Mouse (Mus musculus) kidney, embryonic 14.5 days (tissue): ENCODE measurements around the gene Smpd3. TPM values are rescaled to one million over a fixed set of nuclear protein-coding genes. Genes with fewer than 3 reads are reported as not detected.
"Not testable (repeated sequence)": the region's sequence is repeated elsewhere in the genome, so short reads cannot be mapped to it uniquely, and the experiment has no call there.

Experiments used
- ATAC-seq: fragments of 200-750 bp; cut with Nextera tagmentation; 2 replicates; pipeline ENCODE4 v1.8.0; 2017; ENCODE audit warnings: moderate number of reproducible peaks, mild to moderate bottlenecking, moderate TSS enrichment, moderate library complexity; ENCODE audit not compliant: low FRiP score, low TSS enrichment
- H3K27ac ChIP-seq: fragments of 300-500 bp; sonication (generic); 2 replicates; pipeline ENCODE4 v1.5.1; 2014; ENCODE audit warnings: low read depth, mild to moderate bottlenecking, low read length, moderate library complexity, mixed read lengths
- H3K27me3 ChIP-seq: fragments of 300-500 bp; sonication (generic); 2 replicates; pipeline ENCODE4 v1.6.1; 2014; ENCODE audit warnings: mild to moderate bottlenecking, low read length; ENCODE audit not compliant: control insufficient read depth, insufficient read depth
- H3K36me3 ChIP-seq: fragments of 300-500 bp; sonication (generic); 2 replicates; pipeline ENCODE4 v1.6.1; 2014; ENCODE audit warnings: low read length, mixed read lengths; ENCODE audit not compliant: control insufficient read depth, insufficient read depth
- H3K4me1 ChIP-seq: fragments of 300-500 bp; sonication (generic); 2 replicates; pipeline ENCODE4 v1.6.1; 2014; ENCODE audit warnings: low read length, mixed read lengths; ENCODE audit not compliant: control insufficient read depth, insufficient read depth
- H3K4me2 ChIP-seq: fragments of 300-500 bp; sonication (generic); replicated peaks from 2 replicates; pipeline ENCODE4 v1.6.1; 2014; ENCODE audit warnings: low read depth, mild to moderate bottlenecking, low read length
- H3K4me3 ChIP-seq: fragments of 300-500 bp; sonication (generic); 2 replicates; pipeline ENCODE4 v1.5.1; 2014; ENCODE audit warnings: mild to moderate bottlenecking, low read length
- H3K9ac ChIP-seq: fragments of 300-500 bp; sonication (generic); 2 replicates; pipeline ENCODE4 v1.6.1; 2014; ENCODE audit warnings: low read depth, mild to moderate bottlenecking, low read length, moderate library complexity
- H3K9me3 ChIP-seq: fragments of 300-500 bp; sonication (generic); 2 replicates; pipeline ENCODE4 v1.6.1; 2016; ENCODE audit warnings: low read length; ENCODE audit not compliant: control insufficient read depth
- WGBS: fragments of 180-500 bp; shearing (Covaris S2); extraction: QIAGEN DNeasy Blood & Tissue Kit; methylation state at CpG from one replicate; pipeline ENCODE4 v1.1.7; 2014; 5-methylcytosine and 5-hydroxymethylcytosine counted together
- polyA plus RNA-seq: library from polyadenylated mRNA; unstranded; fragments of >200 nt; fragmentation: Nextera tagmentation; extraction: Ambion mirVana; gene quantifications from 2 replicates; pipeline ENCODE4 v1.2.1, GENCODE M21; 2014

Smpd3 gene
- polyA plus RNA-seq, 1 experiment from 2014 or later = 0.12 TPM

- 81% methylated on average over 10 of the region's 10 CpGs for WGBS
- no peaks in the 10 kb centered on the region for H3K4me1 ChIP-seq
- ATAC-seq = no peak
- no peak overlapping the region for H3K9ac ChIP-seq
- no peak overlapping the region for H3K4me2 ChIP-seq
- H3K9me3 ChIP-seq = no peaks in the 10 kb centered on the region
- no peak overlapping the region for H3K4me3 ChIP-seq
- no peaks in the 10 kb centered on the region for H3K36me3 ChIP-seq
- H3K27ac ChIP-seq = no peak overlapping the region
- peaks cover 3% of the 10 kb centered on the region; the same call in 1 of the 2 replicates for H3K27me3 ChIP-seq
Measured at GRCm38 (mm10) chr8:106316506-106316905, 21.3 kb downstream of the Smpd3 start.

GRCm38 (mm10) chr8:106315402-106316187, 22.2 kb downstream of the Smpd3 start:
- H3K27me3 ChIP-seq = peaks cover 3% of the 10 kb centered on the region; the same call in 1 of the 2 replicates
- no peak overlapping the region for H3K9ac ChIP-seq
- 85% methylated on average over 6 of the region's 6 CpGs for WGBS
- H3K36me3 ChIP-seq = no peaks in the 10 kb centered on the region
- no peak overlapping the region for H3K27ac ChIP-seq
- no peak overlapping the region for H3K4me3 ChIP-seq
- ATAC-seq = no peak
- H3K4me1 ChIP-seq = no peaks in the 10 kb centered on the region
- no peak overlapping the region for H3K4me2 ChIP-seq
- no peaks in the 10 kb centered on the region for H3K9me3 ChIP-seq

- Histone ChIP-seq H3K4me2 (no peak overlapping the region), H3K27me3 (peaks cover 3% of the 10 kb centered on the region; the same call in 1 of the 2 replicates), H3K4me1 (no peaks in the 10 kb centered on the region), H3K27ac (no peak overlapping the region), H3K9me3 (no peaks in the 10 kb centered on the region), H3K9ac (no peak overlapping the region), H3K36me3 (no peaks in the 10 kb centered on the region), H3K4me3 (no peak overlapping the region)
- WGBS = 54% methylated on average over 2 of the region's 2 CpGs
- no peak for ATAC-seq
Measured at GRCm38 (mm10) chr8:106313799-106314198, 24.0 kb downstream of the Smpd3 start.

DNA sequence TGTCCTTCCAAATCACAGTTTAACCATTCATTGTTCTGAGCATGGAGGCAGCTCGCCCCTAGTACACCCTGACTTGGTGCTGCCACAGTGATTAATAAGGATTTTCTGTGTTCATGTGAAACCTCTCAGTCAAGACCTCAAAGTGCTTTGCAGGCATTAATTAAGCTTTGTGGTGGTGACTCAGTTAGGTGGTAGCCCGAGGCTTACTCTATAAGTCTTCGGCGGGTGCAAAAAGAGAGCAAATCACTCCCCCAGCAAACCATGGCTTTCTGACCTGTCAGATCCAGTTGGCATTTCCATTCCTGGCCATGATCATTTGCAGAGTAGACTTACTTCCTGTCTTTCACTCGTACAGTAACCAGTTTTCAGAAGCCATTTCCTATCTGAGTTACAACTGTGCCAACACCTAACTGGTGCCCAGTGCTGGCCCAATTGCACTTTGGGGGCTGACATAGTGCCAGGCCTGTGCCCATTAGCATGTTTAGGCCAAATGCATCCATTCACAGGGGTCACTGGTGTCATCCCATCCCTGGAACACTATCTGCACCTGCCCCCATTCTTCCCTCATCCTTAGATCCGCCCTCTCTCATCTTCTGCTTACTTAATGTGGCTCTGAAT, 24.6 kb downstream of the Smpd3 start:
- H3K27me3 ChIP-seq = no peaks in the 10 kb centered on the region
- no peak overlapping the region for H3K4me3 ChIP-seq
- no peaks in the 10 kb centered on the region for H3K36me3 ChIP-seq
- H3K4me2 ChIP-seq = no peak overlapping the region
- 89% methylated on average over 6 of the region's 6 CpGs for WGBS
- ATAC-seq = no peak
- H3K9me3 ChIP-seq = no peaks in the 10 kb centered on the region
- no peak overlapping the region for H3K27ac ChIP-seq
- no peaks in the 10 kb centered on the region for H3K4me1 ChIP-seq
- H3K9ac ChIP-seq = no peak overlapping the region

- ATAC-seq = no peak
Measured at GRCm38 (mm10) chr8:106311967-106312366, 25.8 kb downstream of the Smpd3 start.

DNA sequence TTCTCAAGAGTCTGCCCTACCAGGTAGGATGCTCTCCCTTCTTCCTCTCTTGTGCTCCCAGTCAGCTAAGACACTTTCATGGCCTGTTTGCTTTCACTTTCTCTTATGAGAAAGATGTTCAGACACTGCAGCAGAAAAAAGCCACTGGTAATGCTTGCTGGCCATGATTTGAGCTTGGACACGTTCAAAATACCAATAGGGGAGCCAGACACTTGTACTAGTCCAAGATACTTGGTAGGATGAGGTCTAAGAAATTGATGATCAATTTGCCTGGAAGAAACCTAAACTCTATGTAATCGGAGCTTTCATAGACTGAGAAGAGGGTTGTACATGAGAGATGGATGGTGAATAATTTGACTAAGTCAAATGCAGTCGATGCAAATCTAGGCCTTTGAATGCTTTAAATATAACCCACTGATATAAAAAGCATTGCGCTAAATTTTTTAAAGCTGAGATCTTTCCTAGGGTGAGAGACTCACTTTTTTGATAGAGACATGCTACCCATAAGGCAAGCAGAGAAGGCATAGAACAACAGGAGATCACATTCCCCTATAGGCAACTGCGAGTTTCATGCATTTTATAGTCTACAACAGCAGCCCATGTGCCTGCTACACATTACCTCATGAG, 27.6 kb downstream of the Smpd3 start:
- H3K4me1 ChIP-seq = no peaks in the 10 kb centered on the region
- no peak overlapping the region for H3K4me3 ChIP-seq
- no peak overlapping the region for H3K4me2 ChIP-seq
- 81% methylated on average over 5 of the region's 5 CpGs for WGBS
- H3K9ac ChIP-seq = no peak overlapping the region
- ATAC-seq = no peak
- H3K36me3 ChIP-seq = no peaks in the 10 kb centered on the region
- H3K27me3 ChIP-seq = no peaks in the 10 kb centered on the region
- H3K9me3 ChIP-seq = no peaks in the 10 kb centered on the region
- no peak overlapping the region for H3K27ac ChIP-seq

More at GRCm38 (mm10) chr8:106311967-106312366, 25.8 kb downstream of the Smpd3 start:
- Histone ChIP-seq H3K27ac (no peak overlapping the region), H3K4me1 (no peaks in the 10 kb centered on the region), H3K4me2 (no peak overlapping the region), H3K9ac (no peak overlapping the region), H3K4me3 (no peak overlapping the region), H3K27me3 (no peaks in the 10 kb centered on the region), H3K9me3 (no peaks in the 10 kb centered on the region), H3K36me3 (no peaks in the 10 kb centered on the region)
- WGBS = 100% methylated on average over 1 of the region's 1 CpGs

GRCm38 (mm10) chr8:106308082-106308786, 29.6 kb downstream of the Smpd3 start:
- H3K27me3 ChIP-seq, H3K27ac ChIP-seq, H3K4me3 ChIP-seq, H3K9ac ChIP-seq, H3K4me1 ChIP-seq, H3K9me3 ChIP-seq, H3K36me3 ChIP-seq, H3K4me2 ChIP-seq: not testable (repeated sequence)
- ATAC-seq = peak; percentile 62; the same call in 1 of the 2 replicates
- 59% methylated on average over 6 of the region's 6 CpGs for WGBS

DNA sequence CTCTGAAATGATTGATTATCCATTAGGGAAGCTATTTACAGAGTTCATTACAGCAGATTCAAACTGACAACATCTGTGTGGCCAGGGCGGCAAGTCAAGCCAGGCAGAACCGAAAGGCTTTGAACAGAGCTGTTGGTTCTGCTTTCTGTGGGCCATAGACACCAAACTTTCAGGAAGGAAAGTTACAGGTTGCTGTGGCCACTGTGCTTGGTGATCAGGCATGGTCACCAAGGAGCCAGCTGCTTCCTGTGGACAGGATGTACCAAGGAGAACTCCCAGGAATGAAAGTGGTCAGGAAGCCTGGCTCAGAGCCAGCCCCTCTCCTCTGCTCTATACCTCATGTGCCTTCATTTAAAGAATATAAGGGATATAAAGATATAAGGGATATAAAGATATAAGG, 30.2 kb downstream of the Smpd3 start:
- H3K27ac ChIP-seq = no peak overlapping the region
- WGBS = 55% methylated on average over 2 of the region's 2 CpGs
- no peaks in the 10 kb centered on the region for H3K36me3 ChIP-seq
- no peak for ATAC-seq
- H3K4me1 ChIP-seq = no peaks in the 10 kb centered on the region
- no peak overlapping the region for H3K4me2 ChIP-seq
- H3K27me3 ChIP-seq = no peaks in the 10 kb centered on the region
- no peaks in the 10 kb centered on the region for H3K9me3 ChIP-seq
- no peak overlapping the region for H3K4me3 ChIP-seq
- H3K9ac ChIP-seq = no peak overlapping the region
